Mouse (Mus musculus) hindbrain, postnatal 0 days (tissue): ENCODE data around the gene Arhgap24. TPM values are rescaled to one million over a fixed set of nuclear protein-coding genes. Genes with fewer than 3 reads are reported as not detected.

Experiments used
- ATAC-seq: fragments of 200-750 bp; cut with Nextera tagmentation; 2 replicates; pipeline ENCODE4 v1.8.0; 2017; ENCODE audit warnings: mild to moderate bottlenecking, moderate TSS enrichment, moderate library complexity
- DNase-seq: peaks from one replicate; pipeline ENCODE4 v3.0.0-alpha.2; 2015; ENCODE audit warnings: low spot score
- H3K27ac ChIP-seq: fragments of 300-500 bp; sonication (generic); 2 replicates; pipeline ENCODE4 v1.5.1; 2014; ENCODE audit warnings: mild to moderate bottlenecking
- H3K27me3 ChIP-seq: fragments of 300-500 bp; sonication (generic); 2 replicates; pipeline ENCODE4 v1.6.1; 2014; ENCODE audit warnings: low read length, mixed read lengths; ENCODE audit not compliant: insufficient read depth
- H3K36me3 ChIP-seq: fragments of 300-500 bp; sonication (generic); 2 replicates; pipeline ENCODE4 v1.6.1; 2014; ENCODE audit warnings: low read length, mixed read lengths; ENCODE audit not compliant: insufficient read depth
- H3K4me1 ChIP-seq: fragments of 300-500 bp; sonication (generic); 2 replicates; pipeline ENCODE4 v1.6.1; 2014; ENCODE audit warnings: antibody characterized with exemption, low read length, mixed read lengths; ENCODE audit not compliant: insufficient read depth
- H3K4me2 ChIP-seq: fragments of 300-500 bp; sonication (generic); 2 replicates; pipeline ENCODE4 v1.6.1; 2014; ENCODE audit warnings: low read depth, mild to moderate bottlenecking, low read length, moderate library complexity, mixed read lengths
- H3K4me3 ChIP-seq: fragments of 300-500 bp; sonication (generic); 2 replicates; pipeline ENCODE4 v1.5.1; 2014; ENCODE audit warnings: low read length
- H3K9ac ChIP-seq: fragments of 300-500 bp; sonication (generic); replicated peaks from 2 replicates; pipeline ENCODE4 v1.6.1; 2014; ENCODE audit warnings: mild to moderate bottlenecking, low read length, moderate library complexity, mixed read lengths
- H3K9me3 ChIP-seq: fragments of 300-500 bp; sonication (generic); 2 replicates; pipeline ENCODE4 v1.6.1; 2016; ENCODE audit warnings: low read length, mixed read lengths
- CTCF ChIP-seq: IDR thresholded peaks from 2 replicates; pipeline ENCODE4 v1.5.1; 2016; ENCODE audit warnings: antibody characterized with exemption, control low read depth, low read depth
- WGBS: fragments of 180-500 bp; shearing (Covaris S2); extraction: QIAGEN DNeasy Blood & Tissue Kit; methylation state at CpG from one replicate; pipeline ENCODE4 v1.1.7; 2014; 5-methylcytosine and 5-hydroxymethylcytosine counted together
- polyA plus RNA-seq: library from polyadenylated mRNA; unstranded; fragments of >200 nt; fragmentation: Nextera tagmentation; extraction: Ambion mirVana; gene quantifications from 2 replicates; pipeline ENCODE4 v1.2.1, GENCODE M21; 2015
- total RNA-seq: library from RNA; depleted of rRNA; stranded (reverse); fragments of >200 nt; gene quantifications from 2 replicates; pipeline ENCODE4 v1.2.3, GENCODE M21; 2014

The Arhgap24 gene
- total and polyA plus RNA-seq, 2 experiments from 2014 or later = 11.4 to 14.2 TPM

DNA sequence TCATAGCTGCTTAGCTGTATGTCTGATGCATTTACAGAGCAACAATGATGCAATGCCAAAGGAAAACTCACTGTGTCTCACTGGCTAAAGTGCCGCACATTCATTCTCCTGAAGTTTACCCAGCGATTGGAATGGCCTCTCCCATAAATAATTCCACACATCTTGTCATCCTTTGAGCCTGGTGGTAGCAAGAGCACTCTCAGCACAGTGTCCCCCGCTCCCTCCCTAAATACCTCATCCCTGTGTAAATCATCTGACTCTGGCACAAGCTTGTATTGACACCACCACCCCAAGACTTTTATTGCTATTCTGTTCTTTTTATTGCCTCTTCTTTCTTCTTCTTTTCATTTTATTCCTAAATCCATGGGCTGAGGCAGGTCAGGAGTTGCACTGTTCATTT lies 332.1 kb downstream of the Arhgap24 start:
- Histone ChIP-seq H3K27ac (no peak overlapping the region), H3K9me3 (no peaks in the 10 kb centered on the region), H3K36me3 (no peaks in the 10 kb centered on the region), H3K4me1 (no peaks in the 10 kb centered on the region), H3K27me3 (no peaks in the 10 kb centered on the region), H3K4me3 (no peak overlapping the region), H3K9ac (no peak overlapping the region), H3K4me2 (no peak overlapping the region)
- WGBS = 77% methylated on average over 3 of the region's 3 CpGs
- ATAC-seq = no peak
- TF ChIP-seq CTCF = no peak
- DNase-seq = no peak

- no peak for TF ChIP-seq CTCF
- Histone ChIP-seq H3K27ac (no peak overlapping the region), H3K36me3 (no peaks in the 10 kb centered on the region), H3K9ac (no peak overlapping the region), H3K4me2 (no peak overlapping the region), H3K4me3 (no peak overlapping the region), H3K4me1 (no peaks in the 10 kb centered on the region), H3K27me3 (no peaks in the 10 kb centered on the region), H3K9me3 (no peaks in the 10 kb centered on the region)
- ATAC-seq (no peak), DNase-seq (no peak)
- 81% methylated on average over 7 of the region's 7 CpGs for WGBS
Observed at GRCm38 (mm10) chr5:102817641-102818040, 336.4 kb downstream of the Arhgap24 start.

- H3K4me2 ChIP-seq = no peak overlapping the region
- no peaks in the 10 kb centered on the region for H3K27me3 ChIP-seq
- WGBS = 65% methylated on average over 8 of the region's 8 CpGs
- H3K27ac ChIP-seq = no peak overlapping the region
- no peak overlapping the region for H3K9ac ChIP-seq
- TF ChIP-seq CTCF = no peak
- DNase-seq = no peak
- no peaks in the 10 kb centered on the region for H3K36me3 ChIP-seq
- H3K4me1 ChIP-seq = peaks cover 4% of the 10 kb centered on the region; the same call in 1 of the 2 replicates
- no peak for ATAC-seq
- H3K4me3 ChIP-seq = no peak overlapping the region
- H3K9me3 ChIP-seq = no peaks in the 10 kb centered on the region
Observed at GRCm38 (mm10) chr5:102825538-102825937, 344.3 kb downstream of the Arhgap24 start.

DNA sequence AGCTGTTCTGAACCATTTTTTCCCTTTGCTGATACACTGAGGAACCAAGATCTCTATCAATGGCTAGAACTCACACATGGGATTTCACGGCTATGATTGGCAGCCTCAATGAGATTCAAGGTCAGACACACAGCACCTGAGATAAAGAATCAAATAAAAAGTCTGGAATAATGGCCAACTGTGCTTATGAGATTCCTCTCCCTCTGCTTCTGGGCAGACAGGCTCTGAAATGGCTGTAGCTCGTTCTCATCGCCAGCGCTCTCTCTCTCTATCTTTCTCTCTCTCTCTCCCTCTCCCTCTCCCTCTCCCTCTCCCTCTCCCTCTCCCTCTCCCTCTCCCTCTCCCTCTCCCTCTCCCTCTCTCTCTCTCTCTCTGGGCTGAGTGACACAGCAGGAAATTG lies 357.9 kb downstream of the Arhgap24 start:
- H3K9me3 ChIP-seq = no peaks in the 10 kb centered on the region
- no peaks in the 10 kb centered on the region for H3K27me3 ChIP-seq
- ATAC-seq (no peak), DNase-seq (no peak)
- H3K27ac ChIP-seq = 0 out of 2 replicates have a peak overlapping the region, but pooled peaks have one; percentile 22
- no peaks in the 10 kb centered on the region for H3K4me1 ChIP-seq
- TF ChIP-seq CTCF = no peak
- H3K36me3 ChIP-seq = no peaks in the 10 kb centered on the region
- no peak overlapping the region for H3K9ac ChIP-seq
- H3K4me2 ChIP-seq = no peak overlapping the region
- 57% methylated on average over 4 of the region's 4 CpGs for WGBS
- no peak overlapping the region for H3K4me3 ChIP-seq

DNA sequence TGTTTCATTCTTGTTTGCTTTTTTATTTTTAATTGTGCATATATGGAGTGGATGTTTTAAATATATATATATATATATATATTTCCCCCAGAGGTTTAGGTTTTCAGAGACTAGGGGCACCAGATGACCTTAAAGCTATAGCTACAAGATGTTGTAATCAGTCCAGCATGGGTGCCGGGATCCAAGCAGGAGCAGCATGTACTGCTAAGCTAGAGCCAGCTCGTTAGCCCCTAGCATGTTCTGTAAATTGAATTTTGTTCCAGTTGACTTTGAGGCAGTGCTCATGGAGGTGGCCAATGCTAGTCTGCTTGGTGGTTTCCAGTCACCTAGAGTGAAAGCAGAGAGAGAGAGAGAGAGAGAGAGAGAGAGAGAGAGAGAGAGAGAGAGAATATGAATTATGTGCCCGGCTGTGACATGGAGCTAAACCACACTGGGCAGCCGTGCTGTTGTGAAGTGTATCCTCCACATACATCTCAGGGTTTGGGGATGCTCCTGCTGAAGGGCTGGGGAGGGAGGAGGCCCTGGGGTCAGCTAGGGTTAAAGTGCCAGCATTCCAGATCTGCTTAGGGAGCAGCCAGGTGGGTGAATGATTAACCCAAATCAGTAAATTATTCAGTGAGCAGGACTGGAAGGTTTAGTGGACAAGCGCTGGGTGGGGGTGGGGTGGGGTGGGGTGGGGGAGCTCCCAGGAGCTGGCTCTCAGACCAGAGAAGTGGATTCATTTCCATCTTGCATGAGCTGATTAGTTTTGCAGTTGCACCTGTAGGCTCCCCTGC lies 362.9 kb downstream of the Arhgap24 start:
- Histone ChIP-seq H3K27me3 (no peaks in the 10 kb centered on the region), H3K9ac (no peak overlapping the region), H3K4me3 (no peak overlapping the region), H3K36me3 (no peaks in the 10 kb centered on the region), H3K4me2 (no peak overlapping the region; the same call in 1 of the 2 replicates), H3K4me1 (no peaks in the 10 kb centered on the region; the same call in none of the 2 replicates), H3K27ac (peak overlapping the region; percentile 80; the same call in 1 of the 2 replicates), H3K9me3 (no peaks in the 10 kb centered on the region)
- DNase-seq = no peak
- no peak for TF ChIP-seq CTCF
- ATAC-seq = no peak
- WGBS = 33% methylated on average over 5 of the region's 5 CpGs

DNA sequence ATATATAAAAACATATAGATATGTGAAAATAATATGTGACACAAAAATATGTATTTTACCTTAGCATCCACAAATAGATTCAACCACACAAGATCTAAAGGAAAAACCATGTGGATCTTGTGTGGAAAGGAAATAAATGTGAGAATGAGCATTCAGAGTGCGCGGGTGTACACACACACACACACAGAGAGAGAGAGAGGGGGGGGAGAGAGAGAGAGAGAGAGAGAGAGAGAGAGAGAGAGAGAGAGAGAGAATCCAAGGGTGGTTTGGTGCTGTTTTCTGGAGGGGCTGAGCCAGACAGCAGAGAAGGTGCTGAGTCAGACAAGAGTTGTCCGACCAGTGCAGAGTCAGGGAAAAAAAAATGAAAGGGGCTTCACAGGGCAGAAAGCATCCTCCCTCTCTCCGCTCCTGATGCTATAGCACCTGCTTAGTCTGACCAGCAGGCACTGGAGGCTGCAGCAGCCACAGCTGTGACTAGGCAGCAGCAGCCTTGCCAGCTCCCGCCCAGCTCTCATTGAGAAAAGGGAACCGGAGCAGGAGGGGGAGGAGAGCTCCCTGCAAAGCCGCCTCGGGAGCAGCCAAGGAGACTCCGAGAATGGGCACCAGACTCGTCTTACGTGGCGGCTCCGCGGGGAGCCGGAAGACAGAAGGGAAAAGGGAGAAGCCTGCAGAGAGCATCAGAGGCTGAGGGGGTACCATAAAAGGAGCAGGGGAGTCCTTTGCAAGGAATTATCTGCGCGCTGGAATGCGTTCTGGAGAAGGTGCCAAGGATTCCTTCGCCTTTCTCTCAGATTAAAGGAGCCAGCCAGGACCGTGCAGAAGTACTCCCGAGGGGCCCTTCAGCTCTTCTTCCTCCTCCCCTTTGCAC lies 363.8 kb downstream of the Arhgap24 start:
- Histone ChIP-seq H3K27me3 (no peaks in the 10 kb centered on the region), H3K9me3 (no peaks in the 10 kb centered on the region), H3K27ac (peak overlapping the region; percentile 80), H3K4me2 (peak overlapping the region; percentile 67), H3K36me3 (no peaks in the 10 kb centered on the region), H3K4me3 (peak overlapping the region; percentile 43), H3K4me1 (no peaks in the 10 kb centered on the region; the same call in none of the 2 replicates), H3K9ac (peak overlapping the region; percentile 53)
- peak; percentile 42 for TF ChIP-seq CTCF
- ATAC-seq (peak; percentile 96), DNase-seq (peak; percentile 88)
- under 1% methylated on average over 20 of the region's 21 CpGs for WGBS
